Mouse (Mus musculus) midbrain, embryonic 13.5 days (tissue): ENCODE data around the gene Acvr1b. TPM values are rescaled to one million over a fixed set of nuclear protein-coding genes. Genes with fewer than 3 reads are reported as not detected.

ENCODE experiments used
- ATAC-seq: fragments of 200-750 bp; cut with Nextera tagmentation; 2 replicates; pipeline ENCODE4 v1.8.0; 2017; ENCODE audit warnings: mild to moderate bottlenecking, moderate TSS enrichment, moderate library complexity
- H3K27ac ChIP-seq: fragments of 300-500 bp; sonication (generic); 2 replicates; pipeline ENCODE4 v1.5.1; 2015; ENCODE audit warnings: inconsistent platforms, mild to moderate bottlenecking, moderate library complexity
- H3K27me3 ChIP-seq: fragments of 300-500 bp; sonication (generic); 2 replicates; pipeline ENCODE4 v1.6.1; 2015; ENCODE audit warnings: mild to moderate bottlenecking, inconsistent platforms
- H3K36me3 ChIP-seq: fragments of 300-500 bp; sonication (generic); 2 replicates; pipeline ENCODE4 v1.6.1; 2015; ENCODE audit warnings: mild to moderate bottlenecking, inconsistent platforms
- H3K4me1 ChIP-seq: fragments of 300-500 bp; sonication (generic); replicated peaks from 2 replicates; pipeline ENCODE4 v1.6.1; 2015; ENCODE audit warnings: inconsistent platforms
- H3K4me2 ChIP-seq: fragments of 300-500 bp; sonication (generic); replicated peaks from 2 replicates; pipeline ENCODE4 v1.6.1; 2015; ENCODE audit warnings: moderate library complexity, mild to moderate bottlenecking, inconsistent platforms
- H3K4me3 ChIP-seq: fragments of 300-500 bp; sonication (generic); replicated peaks from 2 replicates; pipeline ENCODE4 v1.5.1; 2015; ENCODE audit warnings: mild to moderate bottlenecking, inconsistent platforms
- H3K9ac ChIP-seq: fragments of 300-500 bp; sonication (generic); replicated peaks from 2 replicates; pipeline ENCODE4 v1.6.1; 2015; ENCODE audit warnings: mild to moderate bottlenecking, inconsistent platforms
- H3K9me3 ChIP-seq: fragments of 300-500 bp; sonication (generic); 2 replicates; pipeline ENCODE4 v1.6.1; 2016; ENCODE audit warnings: mild to moderate bottlenecking, inconsistent platforms
- WGBS: fragments of 180-500 bp; shearing (Covaris S2); methylation state at CpG from one replicate; pipeline ENCODE4 v1.1.7; 2015; 5-methylcytosine and 5-hydroxymethylcytosine counted together
- polyA plus RNA-seq: library from polyadenylated mRNA; unstranded; fragments of >200 nt; fragmentation: Nextera tagmentation; extraction: Ambion mirVana; gene quantifications from 2 replicates; pipeline ENCODE4 v1.2.1, GENCODE M21; 2015

Gene Acvr1b
- polyA plus RNA-seq, 1 experiment from 2014 or later: 19.2 TPM

DNA sequence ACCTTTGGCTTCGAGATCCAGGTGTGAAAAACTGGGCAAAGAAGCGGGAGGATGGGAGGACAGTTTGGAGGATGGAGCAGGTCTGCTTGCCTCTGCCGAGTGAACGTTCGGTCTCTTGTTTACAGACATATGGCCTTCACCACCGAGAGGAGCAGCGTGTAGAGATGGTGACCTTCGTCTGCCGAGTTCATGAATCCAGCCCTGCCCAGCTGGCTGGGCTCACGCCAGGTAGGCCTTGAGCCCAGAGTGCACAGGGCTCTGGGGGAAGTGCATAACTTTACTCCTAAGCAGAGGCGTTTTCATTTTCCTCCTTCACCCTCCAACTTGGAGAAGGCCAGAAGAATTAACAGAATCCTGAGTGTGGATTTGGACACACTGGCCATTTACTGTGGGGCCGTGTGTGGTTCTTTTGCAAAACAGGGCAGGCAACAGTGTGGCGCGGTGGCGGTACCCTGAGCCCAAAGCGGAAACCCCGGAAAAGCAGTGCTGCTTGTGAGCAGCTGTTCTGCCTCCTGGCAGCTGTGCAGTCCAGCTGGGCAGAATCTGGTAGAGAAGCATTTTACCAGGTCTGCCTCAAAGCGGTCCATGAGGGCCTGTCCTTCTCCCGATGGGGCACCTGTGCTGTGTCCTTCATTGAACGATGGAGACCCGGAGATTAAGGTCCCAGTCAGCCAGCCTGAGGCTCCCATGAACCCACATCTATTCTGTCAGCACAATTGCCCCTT, 55.2 kb downstream of the Acvr1b start:
- Histone ChIP-seq H3K36me3 (peaks cover 20% of the 10 kb centered on the region), H3K9ac (no peak overlapping the region), H3K4me2 (no peak overlapping the region), H3K9me3 (no peaks in the 10 kb centered on the region), H3K27ac (no peak overlapping the region), H3K4me3 (no peak overlapping the region), H3K27me3 (peaks cover 11% of the 10 kb centered on the region; the same call in 1 of the 2 replicates), H3K4me1 (peaks cover 20% of the 10 kb centered on the region)
- no peak for ATAC-seq
- WGBS: 92% methylated on average over 21 of the region's 21 CpGs

DNA sequence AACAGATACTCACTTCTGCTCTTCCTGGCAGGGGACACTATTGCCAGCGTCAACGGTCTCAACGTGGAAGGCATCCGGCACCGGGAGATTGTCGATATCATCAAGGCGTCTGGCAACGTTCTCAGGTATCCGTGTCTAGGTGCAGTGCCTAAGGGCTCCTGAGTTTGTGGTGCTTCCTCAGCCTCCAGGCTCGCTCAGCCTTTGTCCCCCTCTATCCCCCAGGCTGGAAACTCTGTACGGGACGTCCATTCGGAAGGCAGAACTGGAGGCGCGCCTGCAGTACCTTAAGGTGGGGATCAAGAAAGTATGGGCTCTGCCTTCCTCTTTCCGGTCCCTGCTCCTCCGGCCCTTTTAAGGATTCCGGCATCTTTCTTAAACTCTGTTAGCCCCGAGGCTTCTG, 56.6 kb downstream of the Acvr1b start:
- Histone ChIP-seq H3K9ac (no peak overlapping the region), H3K27ac (no peak overlapping the region), H3K9me3 (no peaks in the 10 kb centered on the region), H3K36me3 (peaks cover 20% of the 10 kb centered on the region), H3K4me3 (no peak overlapping the region), H3K4me2 (no peak overlapping the region), H3K27me3 (peaks cover 5% of the 10 kb centered on the region; the same call in 1 of the 2 replicates), H3K4me1 (peaks cover 15% of the 10 kb centered on the region)
- 97% methylated on average over 19 of the region's 19 CpGs for WGBS
- no peak for ATAC-seq

DNA sequence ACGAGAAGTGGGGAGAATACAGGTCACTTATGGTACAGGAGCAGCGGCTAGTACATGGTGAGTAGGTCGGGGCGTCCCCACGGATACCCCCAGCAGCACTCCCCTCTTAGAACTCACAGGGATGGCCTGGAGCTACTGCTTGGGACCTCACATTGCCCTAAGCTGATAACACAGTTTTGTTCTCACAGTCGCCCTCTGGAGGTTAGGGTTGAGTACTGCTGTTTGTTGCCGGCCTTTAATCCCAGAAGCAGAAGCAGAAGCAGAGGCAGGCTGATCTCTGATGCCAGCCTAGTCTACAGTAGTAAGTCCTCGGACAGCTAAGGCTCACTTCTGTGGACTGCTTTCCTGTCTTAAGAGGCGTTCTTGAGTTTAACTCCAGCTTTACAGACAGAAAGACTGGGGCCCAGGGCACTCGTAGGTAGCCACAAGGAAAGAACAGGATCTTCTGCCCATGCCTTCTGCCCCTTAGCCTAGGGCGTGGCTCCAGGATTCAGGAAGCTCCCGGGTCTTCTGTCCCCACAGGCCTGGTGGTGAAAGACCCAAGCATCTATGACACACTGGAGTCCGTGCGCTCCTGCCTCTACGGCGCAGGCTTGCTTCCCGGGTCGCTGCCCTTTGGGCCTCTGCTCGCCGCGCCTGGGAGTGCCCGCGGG, 57.3 kb downstream of the Acvr1b start:
- H3K9me3 ChIP-seq: no peaks in the 10 kb centered on the region
- no peak overlapping the region for H3K27ac ChIP-seq
- WGBS: 79% methylated on average over 23 of the region's 23 CpGs
- peaks cover 18% of the 10 kb centered on the region for H3K4me1 ChIP-seq
- peaks cover 5% of the 10 kb centered on the region; the same call in 1 of the 2 replicates for H3K27me3 ChIP-seq
- H3K4me3 ChIP-seq: peak overlapping the region; percentile 24
- ATAC-seq: no peak
- H3K36me3 ChIP-seq: peaks cover 20% of the 10 kb centered on the region
- H3K9ac ChIP-seq: peak overlapping the region; percentile 36; the same call in 1 of the 2 replicates
- H3K4me2 ChIP-seq: peak overlapping the region; percentile 45

DNA sequence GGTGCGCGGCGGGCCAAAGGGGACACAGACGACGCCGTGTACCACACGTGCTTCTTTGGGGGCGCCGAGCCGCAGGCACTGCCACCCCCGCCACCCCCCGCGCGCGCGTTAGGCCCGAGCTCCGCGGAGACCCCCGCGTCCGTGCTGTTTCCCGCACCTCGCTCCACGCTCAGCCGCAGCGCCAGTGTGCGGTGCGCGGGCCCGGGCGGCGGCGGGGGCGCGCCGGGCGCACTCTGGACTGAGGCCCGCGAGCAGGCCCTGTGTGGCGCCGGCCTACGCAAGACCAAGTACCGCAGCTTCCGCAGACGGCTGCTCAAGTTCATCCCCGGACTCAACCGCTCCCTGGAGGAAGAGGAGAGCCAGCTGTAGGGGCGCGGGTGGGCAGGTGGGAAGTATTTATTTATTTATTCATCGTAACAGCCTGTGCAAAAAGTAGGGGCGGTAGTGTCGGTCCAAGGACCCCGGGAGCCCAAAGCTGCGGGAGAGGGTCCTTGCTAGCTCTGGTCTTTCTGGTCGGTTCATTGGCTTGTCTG, 57.8 kb downstream of the Acvr1b start:
- Histone ChIP-seq H3K9me3 (no peaks in the 10 kb centered on the region), H3K27ac (no peak overlapping the region), H3K4me3 (peak overlapping the region; percentile 24), H3K27me3 (peaks cover 5% of the 10 kb centered on the region; the same call in 1 of the 2 replicates), H3K4me2 (peak overlapping the region; percentile 45), H3K4me1 (peaks cover 18% of the 10 kb centered on the region), H3K9ac (peak overlapping the region; percentile 36; the same call in 1 of the 2 replicates), H3K36me3 (peaks cover 20% of the 10 kb centered on the region)
- ATAC-seq: 0 out of 2 replicates have a peak, but pooled peaks have one; percentile 37
- 63% methylated on average over 50 of the region's 56 CpGs for WGBS

DNA sequence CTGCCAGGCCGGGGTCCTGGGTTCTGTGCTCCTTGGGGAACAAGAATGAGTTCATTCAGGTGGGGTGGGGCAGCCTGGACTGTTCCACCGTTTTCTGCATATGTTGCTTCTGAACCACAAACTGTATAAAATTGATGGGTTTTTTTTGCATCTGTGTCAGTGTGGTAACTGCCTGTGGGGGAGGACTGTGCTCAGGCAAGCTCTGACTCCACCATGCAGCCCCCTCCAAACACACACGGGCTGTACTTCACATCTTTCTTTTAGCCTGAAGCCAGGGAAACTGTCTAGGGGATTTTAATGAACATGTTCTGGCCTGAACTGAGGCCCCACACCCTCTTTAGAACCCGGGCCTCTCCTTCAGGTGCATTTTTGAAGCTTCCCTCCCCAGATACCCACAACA, 58.7 kb downstream of the Acvr1b start:
- H3K27ac ChIP-seq: no peak overlapping the region
- peaks cover 5% of the 10 kb centered on the region; the same call in 1 of the 2 replicates for H3K27me3 ChIP-seq
- 83% methylated on average over 4 of the region's 4 CpGs for WGBS
- no peaks in the 10 kb centered on the region for H3K9me3 ChIP-seq
- peaks cover 18% of the 10 kb centered on the region for H3K4me1 ChIP-seq
- no peak for ATAC-seq
- peaks cover 20% of the 10 kb centered on the region for H3K36me3 ChIP-seq
- no peak overlapping the region for H3K4me2 ChIP-seq
- H3K9ac ChIP-seq: no peak overlapping the region
- no peak overlapping the region for H3K4me3 ChIP-seq

DNA sequence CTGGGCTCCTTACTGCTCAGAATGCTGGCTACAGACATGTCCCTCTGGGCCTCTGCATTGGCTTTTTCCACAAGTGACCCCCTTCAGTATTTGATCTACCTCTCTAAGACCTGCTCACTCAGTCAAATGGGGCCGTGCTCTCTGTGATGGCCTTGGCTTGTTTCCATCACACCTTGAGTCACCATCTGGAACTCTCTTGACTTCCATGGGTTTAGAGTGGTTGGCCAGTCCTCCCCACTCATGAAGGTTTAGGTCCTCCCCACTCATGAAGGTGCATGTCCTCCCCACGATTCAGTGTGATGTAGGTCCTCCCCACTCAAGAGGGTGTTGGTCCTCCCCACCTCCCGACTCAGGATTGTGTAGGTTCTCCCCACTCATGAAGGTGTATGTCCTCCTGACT, 59.3 kb downstream of the Acvr1b start:
- H3K36me3 ChIP-seq: peaks cover 20% of the 10 kb centered on the region
- peaks cover 13% of the 10 kb centered on the region for H3K4me1 ChIP-seq
- 89% methylated on average over 3 of the region's 3 CpGs for WGBS
- H3K27me3 ChIP-seq: peaks cover 9% of the 10 kb centered on the region; the same call in 1 of the 2 replicates
- no peak overlapping the region for H3K9ac ChIP-seq
- H3K4me2 ChIP-seq: no peak overlapping the region
- no peak for ATAC-seq
- no peaks in the 10 kb centered on the region for H3K9me3 ChIP-seq
- no peak overlapping the region for H3K27ac ChIP-seq
- no peak overlapping the region for H3K4me3 ChIP-seq

DNA sequence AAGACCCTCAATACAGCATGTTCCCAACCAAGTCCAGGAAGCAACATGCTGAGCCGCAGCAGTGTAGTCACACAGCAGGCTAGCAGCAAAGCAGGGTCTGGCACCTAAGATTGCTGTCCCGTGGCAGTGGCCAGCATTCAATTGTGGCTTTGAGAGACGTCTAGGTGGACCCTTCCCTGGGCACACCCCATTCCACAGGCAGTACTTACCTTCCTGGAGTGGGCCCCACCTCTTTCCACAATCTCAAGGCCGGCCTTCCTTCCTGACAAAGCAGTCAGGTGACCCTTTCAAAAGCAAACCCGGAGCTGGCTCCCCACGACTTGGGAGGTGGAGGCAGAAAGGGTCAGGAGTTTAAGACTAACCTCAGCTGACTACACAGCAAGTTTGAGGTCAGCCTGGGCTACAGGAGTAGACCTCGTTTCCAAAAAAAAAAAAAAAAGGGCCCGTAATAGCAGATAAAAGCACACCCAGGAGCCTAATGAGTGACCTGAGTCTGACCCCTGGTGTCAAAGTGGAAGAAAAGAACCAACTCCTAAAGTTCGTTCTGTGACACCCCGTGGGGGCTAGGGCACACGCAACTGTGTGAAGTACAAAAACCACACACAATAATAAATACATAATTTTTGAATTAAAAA, 59.9 kb downstream of the Acvr1b start:
- Histone ChIP-seq H3K36me3 (peaks cover 20% of the 10 kb centered on the region), H3K4me1 (peaks cover 14% of the 10 kb centered on the region), H3K4me2 (no peak overlapping the region), H3K4me3 (no peak overlapping the region), H3K27me3 (peaks cover 13% of the 10 kb centered on the region), H3K9ac (no peak overlapping the region), H3K9me3 (no peaks in the 10 kb centered on the region), H3K27ac (no peak overlapping the region)
- ATAC-seq: no peak
- WGBS: 27% methylated on average over 11 of the region's 11 CpGs

DNA sequence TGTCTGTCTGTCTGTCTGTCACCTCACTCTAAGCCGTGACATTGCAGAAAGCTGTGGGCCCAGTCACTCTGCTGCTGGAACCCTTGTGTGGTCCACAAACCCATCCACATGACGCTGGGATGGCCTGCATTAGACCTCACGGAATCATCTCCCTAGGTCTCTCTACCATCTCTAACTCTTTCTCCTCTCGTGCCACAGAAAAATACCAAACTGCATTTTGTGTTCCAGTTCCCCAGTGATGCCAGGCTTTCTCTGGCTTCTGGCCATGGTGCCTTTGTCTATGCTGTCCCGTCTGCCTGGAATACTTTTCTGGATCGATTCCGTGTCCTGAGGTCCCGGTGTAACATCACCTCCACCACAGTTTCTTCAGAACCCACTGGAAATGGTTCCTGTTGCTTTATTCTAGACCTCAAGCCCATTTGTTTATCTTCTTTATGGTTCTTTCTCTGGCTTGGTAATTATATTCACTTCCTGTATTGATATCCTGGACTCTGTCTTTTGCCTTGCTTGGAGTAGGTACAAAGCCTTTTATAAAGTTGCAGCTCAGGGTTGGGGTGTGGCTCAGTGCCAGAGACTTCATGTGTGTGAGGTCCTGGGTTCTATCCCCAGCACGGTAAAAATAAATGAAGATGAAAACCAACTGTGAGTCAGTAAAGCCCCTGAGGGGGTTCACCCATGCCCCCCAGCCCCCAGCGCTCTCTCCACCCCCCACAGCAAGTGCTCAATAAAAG, 60.9 kb downstream of the Acvr1b start:
- WGBS: 72% methylated on average over 10 of the region's 10 CpGs
- H3K9me3 ChIP-seq: no peaks in the 10 kb centered on the region
- H3K4me3 ChIP-seq: no peak overlapping the region
- H3K4me2 ChIP-seq: no peak overlapping the region
- no peak overlapping the region for H3K27ac ChIP-seq
- no peak overlapping the region for H3K9ac ChIP-seq
- no peak for ATAC-seq
- peaks cover 13% of the 10 kb centered on the region for H3K27me3 ChIP-seq
- H3K36me3 ChIP-seq: peaks cover 20% of the 10 kb centered on the region
- H3K4me1 ChIP-seq: peaks cover 19% of the 10 kb centered on the region

DNA sequence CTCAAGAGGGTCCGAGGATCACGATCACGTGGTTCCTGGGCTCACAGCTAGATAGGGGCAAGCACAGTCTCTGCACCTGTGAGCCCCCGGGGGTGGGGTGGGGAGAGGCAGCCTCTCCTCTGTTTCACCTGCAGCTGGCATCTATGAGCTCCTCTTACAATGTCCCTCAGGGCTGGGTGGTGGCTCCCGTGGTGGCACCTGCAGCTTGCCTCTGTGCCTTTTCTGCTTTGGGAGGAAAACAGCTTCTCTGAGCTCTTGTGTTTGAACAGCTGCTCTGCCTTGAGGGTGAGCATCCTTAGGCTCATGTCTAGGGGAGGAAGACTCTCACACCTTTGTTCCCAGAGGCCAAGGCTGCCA, 61.5 kb downstream of the Acvr1b start:
- Histone ChIP-seq H3K4me1 (peaks cover 19% of the 10 kb centered on the region), H3K36me3 (peaks cover 14% of the 10 kb centered on the region), H3K27ac (no peak overlapping the region), H3K4me2 (no peak overlapping the region), H3K4me3 (no peak overlapping the region), H3K9me3 (no peaks in the 10 kb centered on the region), H3K9ac (no peak overlapping the region), H3K27me3 (peaks cover 13% of the 10 kb centered on the region)
- WGBS: 44% methylated on average over 5 of the region's 5 CpGs
- no peak for ATAC-seq

DNA sequence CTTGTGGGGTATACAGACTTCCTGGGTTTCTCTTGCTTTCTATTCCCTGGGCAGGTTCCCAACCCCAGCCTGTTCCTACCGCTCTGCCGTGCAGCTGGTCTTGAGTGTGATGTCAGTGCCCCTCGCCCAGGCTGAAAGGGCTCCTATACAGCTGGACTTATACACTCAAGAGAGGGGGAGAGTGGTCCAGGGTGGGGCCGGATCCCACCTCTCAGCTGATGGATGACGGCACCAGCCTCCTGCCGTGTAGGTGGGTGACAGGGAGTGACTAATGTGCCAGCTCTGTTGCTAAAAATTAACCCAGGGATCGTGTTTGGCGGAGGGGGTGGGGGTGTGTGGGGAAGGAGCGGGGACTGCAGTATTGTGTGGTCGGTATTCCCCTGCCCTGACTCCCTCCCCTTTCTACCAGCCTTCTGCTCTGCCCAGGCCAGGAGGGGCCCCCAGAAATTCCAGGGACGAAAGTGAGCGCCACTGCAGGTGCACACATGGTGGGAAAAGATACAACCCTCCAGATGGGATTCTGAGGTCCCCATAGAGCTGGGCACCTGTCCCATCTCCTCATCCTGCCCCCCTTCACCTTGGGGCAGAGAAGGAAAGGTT, 62.0 kb downstream of the Acvr1b start:
- 45% methylated on average over 12 of the region's 12 CpGs for WGBS
- no peak for ATAC-seq
- 0 out of 2 replicates have a peak overlapping the region, but pooled peaks have one; percentile 25 for H3K9ac ChIP-seq

DNA sequence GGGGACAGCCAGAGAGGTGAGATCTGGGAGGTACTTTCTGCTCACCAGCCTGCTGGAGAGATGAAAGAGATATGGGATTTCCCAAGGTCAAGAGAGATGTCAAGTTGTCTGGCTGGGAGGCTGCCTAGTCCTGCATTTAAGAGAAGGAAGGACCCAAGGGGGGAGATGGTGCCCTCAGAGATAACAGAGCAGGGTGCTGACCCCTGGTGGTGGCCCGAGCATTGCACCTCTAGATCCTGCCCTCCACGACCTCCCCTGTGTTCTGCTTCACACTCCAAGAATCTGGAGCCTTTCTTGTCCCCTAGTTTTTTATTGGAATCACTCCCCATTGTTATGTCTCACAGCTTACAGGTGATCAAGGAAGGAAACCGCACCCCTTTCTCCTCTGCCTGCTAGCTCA, 63.0 kb downstream of the Acvr1b start:
- ATAC-seq: no peak
- no peak overlapping the region for H3K9ac ChIP-seq
- H3K36me3 ChIP-seq: no peaks in the 10 kb centered on the region
- 7% methylated on average over 3 of the region's 3 CpGs for WGBS
- H3K4me1 ChIP-seq: peaks cover 20% of the 10 kb centered on the region
- H3K27ac ChIP-seq: no peak overlapping the region
- H3K4me3 ChIP-seq: no peak overlapping the region
- no peak overlapping the region for H3K4me2 ChIP-seq
- H3K27me3 ChIP-seq: peaks cover 17% of the 10 kb centered on the region
- H3K9me3 ChIP-seq: no peaks in the 10 kb centered on the region

More for the DNA sequence above, 62.0 kb downstream of the Acvr1b start:
- peaks cover 9% of the 10 kb centered on the region for H3K36me3 ChIP-seq
- H3K27ac ChIP-seq: no peak overlapping the region
- H3K27me3 ChIP-seq: peaks cover 13% of the 10 kb centered on the region
- H3K4me3 ChIP-seq: no peak overlapping the region
- H3K9me3 ChIP-seq: no peaks in the 10 kb centered on the region
- no peak overlapping the region for H3K4me2 ChIP-seq
- H3K4me1 ChIP-seq: peaks cover 19% of the 10 kb centered on the region
